Mouse (Mus musculus): ENCODE measurements at regions not wholly inside any gene's neighbourhood (a gene's known extent, or its start where the extent isn't known, plus 50 kb on each side); places are given as distances from the start of the nearest gene placed in this dataset.

DNA sequence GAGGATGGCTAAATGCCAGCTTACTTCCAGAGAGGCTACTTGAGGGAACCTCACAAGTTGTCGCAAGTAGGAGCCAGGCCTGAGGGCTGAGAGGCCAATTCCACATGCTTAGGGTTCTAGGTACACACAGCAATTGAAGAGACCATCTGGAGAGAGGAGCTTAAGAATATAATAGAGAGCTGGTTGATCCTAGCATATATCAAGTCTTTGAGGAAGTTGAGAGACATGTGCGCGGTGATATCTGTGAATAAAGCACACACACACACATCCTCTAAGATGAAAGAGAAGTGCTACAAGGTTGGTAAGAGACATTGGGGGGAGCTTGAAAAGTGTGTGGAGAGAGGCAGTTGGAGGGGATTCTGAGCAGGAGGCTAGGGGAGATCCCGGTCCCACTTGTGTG is 189.5 kb downstream of the Zfp462 start:
- H3K9ac ChIP-seq (ENCODE audit: insufficient read depth, low read depth, low read length, poor library complexity, severe bottlenecking), result no peak overlapping the region
- H3K9me3 ChIP-seq (ENCODE audit: control insufficient read depth, insufficient read depth, low read depth, low read length), result no peaks in the 10 kb centered on the region
- H3K4me3 ChIP-seq (ENCODE audit: insufficient read depth in 1 of 2, low read depth in 1 of 2, low read length in 2 of 2, poor library complexity in 1 of 2, severe bottlenecking in 1 of 2), result no peak overlapping the region
- in situ Hi-C loops (cut with MboI; ENCODE audit: low sequenced_read_pairs in 2 of 2, unreplicated experiment in 2 of 2), result no loop called here
- peaks cover 4 to 5% of the 10 kb centered on the region in 2 experiments for H3K4me1 ChIP-seq (ENCODE audit: control insufficient read depth in 2 of 2, insufficient read depth in 2 of 2, low read length in 2 of 2, poor library complexity in 1 of 2)
- TF ChIP-seq CHD2 (IDR thresholded peaks at IDR 0.05; ENCODE audit: low read depth, low read length), result no peak
- TF ChIP-seq ZNF384 (IDR thresholded peaks at IDR 0.05; ENCODE audit: low read depth, low read length), result no peak
- TF ChIP-seq ZC3H11A (IDR thresholded peaks at IDR 0.05; ENCODE audit: borderline replicate concordance, low read depth, low read length), result no peak
- DNase-seq (ENCODE audit: low read depth, low spot score), result no peak
- peak overlapping the region; percentile 96 for H3K27ac ChIP-seq (ENCODE audit: insufficient read depth, low read depth, low read length, poor library complexity, severe bottlenecking)
- H3K36me3 ChIP-seq (ENCODE audit: control insufficient read depth, insufficient read depth, low read length, poor library complexity, severe bottlenecking), result peaks cover 2% of the 10 kb centered on the region; the same call in 1 of the 2 replicates

DNA sequence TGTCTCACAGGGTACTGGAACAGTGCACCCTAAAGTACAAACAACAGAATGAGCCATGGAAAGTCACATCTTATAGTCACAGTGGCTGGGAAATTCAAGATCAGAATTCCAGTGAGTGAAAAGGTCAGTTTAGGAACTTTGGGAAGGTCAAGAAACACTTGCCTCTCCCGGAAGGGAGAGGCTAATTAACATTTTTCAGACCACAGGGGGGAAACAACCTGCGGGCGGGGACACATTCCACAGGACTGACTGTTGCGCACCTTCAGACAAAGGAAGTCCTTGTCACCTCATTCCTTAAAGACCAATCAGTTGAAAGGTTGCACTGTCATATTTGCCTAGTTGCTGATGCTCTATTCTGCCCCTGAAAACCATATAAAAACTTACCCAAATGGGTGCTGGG is 189.9 kb downstream of the Zfp462 start:
- no peak for TF ChIP-seq ZC3H11A (IDR thresholded peaks at IDR 0.05; ENCODE audit: borderline replicate concordance, low read depth, low read length)
- TF ChIP-seq HCFC1 (IDR thresholded peaks at IDR 0.05; ENCODE audit: borderline replicate concordance, insufficient read depth, low read length), result no peak
- TF ChIP-seq MAFK (IDR thresholded peaks at IDR 0.05; ENCODE audit: insufficient read depth, low read depth, low read length), result no peak
- TF ChIP-seq ZNF384 (IDR thresholded peaks at IDR 0.05; ENCODE audit: low read depth, low read length), result no peak
- peak; percentile 13; the same call in 1 of the 2 replicates for TF ChIP-seq CHD2 (IDR thresholded peaks at IDR 0.05; ENCODE audit: low read depth, low read length)
- no peak overlapping the region for H3K4me3 ChIP-seq (ENCODE audit: insufficient read depth in 1 of 2, low read depth in 1 of 2, low read length in 2 of 2, poor library complexity in 1 of 2, severe bottlenecking in 1 of 2)
- in situ Hi-C loops (cut with MboI; ENCODE audit: low sequenced_read_pairs in 2 of 2, unreplicated experiment in 2 of 2), result no loop called here
- H3K9me3 ChIP-seq (ENCODE audit: control insufficient read depth, insufficient read depth, low read depth, low read length), result no peaks in the 10 kb centered on the region
- H3K4me1 ChIP-seq (ENCODE audit: control insufficient read depth in 2 of 2, insufficient read depth in 2 of 2, low read length in 2 of 2, poor library complexity in 1 of 2), result peaks cover 4 to 5% of the 10 kb centered on the region in 2 experiments
- peak; percentile 65 for DNase-seq (ENCODE audit: low read depth, low spot score)
- no peak overlapping the region for H3K9ac ChIP-seq (ENCODE audit: insufficient read depth, low read depth, low read length, poor library complexity, severe bottlenecking)
- peaks cover 2% of the 10 kb centered on the region; the same call in 1 of the 2 replicates for H3K36me3 ChIP-seq (ENCODE audit: control insufficient read depth, insufficient read depth, low read length, poor library complexity, severe bottlenecking)
- H3K27ac ChIP-seq (ENCODE audit: insufficient read depth, low read depth, low read length, poor library complexity, severe bottlenecking), result peak overlapping the region; percentile 97

GRCm38 (mm10) chr4:55136283-55136682 is 191.4 kb downstream of the Zfp462 start:
- TF ChIP-seq MAFK (IDR thresholded peaks at IDR 0.05; ENCODE audit: insufficient read depth, low read depth, low read length), result peak; percentile 95
- TF ChIP-seq ZNF384 (IDR thresholded peaks at IDR 0.05; ENCODE audit: low read depth, low read length), result no peak
- Histone ChIP-seq H3K36me3 (ENCODE audit: control insufficient read depth, insufficient read depth, low read length, poor library complexity, severe bottlenecking) (peaks cover 2% of the 10 kb centered on the region; the same call in 1 of the 2 replicates), H3K9me3 (ENCODE audit: control insufficient read depth, insufficient read depth, low read depth, low read length) (no peaks in the 10 kb centered on the region), H3K9ac (ENCODE audit: insufficient read depth, low read depth, low read length, poor library complexity, severe bottlenecking) (peak overlapping the region; percentile 62; the same call in 1 of the 2 replicates), H3K27ac (ENCODE audit: insufficient read depth, low read depth, low read length, poor library complexity, severe bottlenecking) (peak overlapping the region; percentile 94; the same call in 1 of the 2 replicates), H3K4me1 (ENCODE audit: control insufficient read depth in 2 of 2, insufficient read depth in 2 of 2, low read length in 2 of 2, poor library complexity in 1 of 2) (peaks cover 4 to 5% of the 10 kb centered on the region in 2 experiments), H3K4me3 (ENCODE audit: insufficient read depth in 1 of 2, low read depth in 1 of 2, low read length in 2 of 2, poor library complexity in 1 of 2, severe bottlenecking in 1 of 2) (peak overlapping the region; percentile 8 to 31; a peak in 2 of 4 replicates)
- DNase-seq (ENCODE audit: low read depth, low spot score), result no peak
- in situ Hi-C loops (cut with MboI; ENCODE audit: low sequenced_read_pairs in 2 of 2, unreplicated experiment in 2 of 2), result no loop called here

DNA sequence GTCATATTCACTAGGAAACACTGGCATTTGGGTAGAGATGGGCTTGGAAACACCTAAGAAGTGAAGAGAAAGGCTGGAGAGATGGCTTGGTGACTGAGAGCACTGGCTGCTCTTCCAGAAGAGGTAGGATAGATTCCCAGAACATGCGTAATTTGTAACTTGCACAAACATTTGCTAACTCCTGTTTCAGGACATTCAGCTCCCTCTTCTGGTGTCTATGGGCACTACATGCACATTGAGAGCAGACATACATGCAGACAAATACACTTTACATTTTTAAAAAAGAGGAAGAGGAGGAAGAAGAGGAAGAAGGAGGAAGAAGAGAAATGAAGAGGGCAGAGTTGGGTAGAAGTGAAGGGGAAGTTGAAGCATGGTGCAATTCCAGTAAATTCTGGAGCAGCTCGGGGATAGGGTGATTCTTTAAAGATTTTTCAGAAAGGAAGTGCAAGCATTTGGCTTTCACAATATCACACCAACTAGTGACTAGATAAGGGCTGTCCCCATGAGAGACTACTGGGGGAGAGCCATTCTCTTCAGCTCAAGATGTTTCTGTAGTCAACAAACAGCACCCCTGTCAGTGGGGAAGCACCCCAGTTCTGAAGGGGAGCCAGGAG is 193.0 kb downstream of the Zfp462 start:
- in situ Hi-C loops (cut with MboI; ENCODE audit: low sequenced_read_pairs in 2 of 2, unreplicated experiment in 2 of 2), result no loop called here
- Histone ChIP-seq H3K9me3 (ENCODE audit: control insufficient read depth, insufficient read depth, low read depth, low read length) (no peaks in the 10 kb centered on the region), H3K27ac (ENCODE audit: insufficient read depth, low read depth, low read length, poor library complexity, severe bottlenecking) (no peak overlapping the region; the same call in 1 of the 2 replicates), H3K36me3 (ENCODE audit: control insufficient read depth, insufficient read depth, low read length, poor library complexity, severe bottlenecking) (peaks cover 2% of the 10 kb centered on the region; the same call in 1 of the 2 replicates), H3K4me1 (ENCODE audit: control insufficient read depth in 2 of 2, insufficient read depth in 2 of 2, low read length in 2 of 2, poor library complexity in 1 of 2) (peaks cover 8 to 11% of the 10 kb centered on the region in 2 experiments), H3K4me3 (ENCODE audit: insufficient read depth in 1 of 2, low read depth in 1 of 2, low read length in 2 of 2, poor library complexity in 1 of 2, severe bottlenecking in 1 of 2) (no peak overlapping the region), H3K9ac (ENCODE audit: insufficient read depth, low read depth, low read length, poor library complexity, severe bottlenecking) (no peak overlapping the region; the same call in 1 of the 2 replicates)
- peak; percentile 51 for DNase-seq (ENCODE audit: low read depth, low spot score)
- peak; percentile 83 for TF ChIP-seq ZC3H11A (IDR thresholded peaks at IDR 0.05; ENCODE audit: borderline replicate concordance, low read depth, low read length)
- no peak for TF ChIP-seq HCFC1 (IDR thresholded peaks at IDR 0.05; ENCODE audit: borderline replicate concordance, insufficient read depth, low read length)
- no peak for TF ChIP-seq CHD2 (IDR thresholded peaks at IDR 0.05; ENCODE audit: low read depth, low read length)

- Histone ChIP-seq H3K4me1 (ENCODE audit: control insufficient read depth in 2 of 2, insufficient read depth in 2 of 2, low read length in 2 of 2, poor library complexity in 1 of 2) (peaks cover 4 to 11% of the 10 kb centered on the region in 2 experiments; a peak in 3 of 4 replicates), H3K9me3 (ENCODE audit: control insufficient read depth, insufficient read depth, low read depth, low read length) (no peaks in the 10 kb centered on the region), H3K9ac (ENCODE audit: insufficient read depth, low read depth, low read length, poor library complexity, severe bottlenecking) (no peak overlapping the region), H3K36me3 (ENCODE audit: control insufficient read depth, insufficient read depth, low read length, poor library complexity, severe bottlenecking) (no peaks in the 10 kb centered on the region), H3K27ac (ENCODE audit: insufficient read depth, low read depth, low read length, poor library complexity, severe bottlenecking) (no peak overlapping the region), H3K4me3 (ENCODE audit: insufficient read depth in 1 of 2, low read depth in 1 of 2, low read length in 2 of 2, poor library complexity in 1 of 2, severe bottlenecking in 1 of 2) (no peak overlapping the region)
- no peak for DNase-seq (ENCODE audit: low read depth, low spot score)
- TF ChIP-seq ZNF384 (IDR thresholded peaks at IDR 0.05; ENCODE audit: low read depth, low read length) (no peak), ZC3H11A (IDR thresholded peaks at IDR 0.05; ENCODE audit: borderline replicate concordance, low read depth, low read length) (no peak), HCFC1 (IDR thresholded peaks at IDR 0.05; ENCODE audit: borderline replicate concordance, insufficient read depth, low read length) (no peak), CHD2 (IDR thresholded peaks at IDR 0.05; ENCODE audit: low read depth, low read length) (no peak), MAFK (IDR thresholded peaks at IDR 0.05; ENCODE audit: insufficient read depth, low read depth, low read length) (no peak)
- in situ Hi-C loops (cut with MboI; ENCODE audit: low sequenced_read_pairs in 2 of 2, unreplicated experiment in 2 of 2), result no loop called here
These were observed 196.5 kb downstream of the Zfp462 start for GRCm38 (mm10) chr4:55141317-55141716.

All from ES-E14 (cell line).